Mouse (Mus musculus) heart, adult 2 months (tissue): ENCODE results near the gene Defb47. TPM values are rescaled to one million over a fixed set of nuclear protein-coding genes. Genes with fewer than 3 reads are reported as not detected.

Source experiments
- DNase-seq, 2 experiments: peaks; one replicate each; pipeline ENCODE4 v3.0.0; 2021
- H3K27ac ChIP-seq: fragments of 200-600 bp; 2 replicates; pipeline ENCODE4 v1.8.1; 2022
- H3K27me3 ChIP-seq: fragments of 200-500 bp; 2 replicates; pipeline ENCODE4 v1.6.1; 2012; ENCODE audit warnings: mild to moderate bottlenecking, low read length, inconsistent platforms, mixed read lengths; ENCODE audit not compliant: control insufficient read depth, insufficient read depth
- H3K36me3 ChIP-seq: fragments of 200-500 bp; 2 replicates; pipeline ENCODE4 v1.6.1; 2012; ENCODE audit warnings: low read length, inconsistent platforms; ENCODE audit not compliant: control insufficient read depth, insufficient read depth
- H3K4me1 ChIP-seq: fragments of 200-500 bp; 2 replicates; pipeline ENCODE4 v1.6.1; 2011; ENCODE audit warnings: low read length; ENCODE audit not compliant: control insufficient read depth, insufficient read depth
- H3K4me3 ChIP-seq: fragments of 200-600 bp; 2 replicates; pipeline ENCODE4 v1.8.1; 2022
- H3K79me2 ChIP-seq: fragments of 200-500 bp; replicated peaks from 2 replicates; pipeline ENCODE4 v1.6.1; 2012; ENCODE audit warnings: mild to moderate bottlenecking, inconsistent platforms, low read length, moderate library complexity, mixed read lengths; ENCODE audit not compliant: control insufficient read depth, insufficient read depth
- H3K9ac ChIP-seq: fragments of 200-500 bp; 2 replicates; pipeline ENCODE4 v1.6.1; 2012; ENCODE audit warnings: low read depth, mild to moderate bottlenecking, control low read depth, inconsistent platforms, low read length, mixed read lengths
- CTCF ChIP-seq: fragments of 200-600 bp; IDR thresholded peaks from 2 replicates; pipeline ENCODE4 v1.8.1; 2022; ENCODE audit warnings: antibody characterized with exemption, mild to moderate bottlenecking, moderate library complexity
- EP300 ChIP-seq: fragments of 200-500 bp; IDR thresholded peaks from 2 replicates; pipeline ENCODE4 v1.6.1; 2011; ENCODE audit warnings: low read depth, low read length, control low read depth; ENCODE audit not compliant: insufficient read depth
- POLR2A ChIP-seq: fragments of 200-500 bp; IDR thresholded peaks from 2 replicates; pipeline ENCODE4 v1.6.1; 2011; ENCODE audit warnings: mild to moderate bottlenecking, low read depth, low read length, control low read depth; ENCODE audit not compliant: insufficient read depth
- WGBS: fragments of 180-500 bp; shearing (Covaris S2); methylation state at CpG from one replicate; pipeline ENCODE4 v1.1.7; 2018; 5-methylcytosine and 5-hydroxymethylcytosine counted together
- intact Hi-C: fragments of 180-260 bp; cut with DNase I; formaldehyde crosslinking; loops from one replicate; pipeline ENCODE4 v1.15.1; 2025
- long read RNA-seq: library from polyadenylated mRNA; stranded (forward); transcript quantifications from one replicate; pipeline ENCODE4 v2.0.0, GENCODE M21; 2021
- polyA plus RNA-seq: library from polyadenylated mRNA; depleted of rRNA; stranded (reverse); fragments of >200 nt; gene quantifications from 2 replicates; pipeline ENCODE4 v1.2.3, GENCODE M21; 2012; rRNA removed
- total RNA-seq, 2 experiments: library from RNA; stranded (reverse); gene quantifications; 2 replicates each; pipeline ENCODE4 v1.2.3; 2021

Gene Defb47
- total RNA-seq (not detected), polyA plus RNA-seq (not detected in 2 replicates)
- long read RNA-seq, result 0 reads

- H3K4me3 ChIP-seq, result no peak within 1 kb of the TSS
- H3K36me3 ChIP-seq, result no peaks in the 10 kb centered on the region
- H3K27ac ChIP-seq, result no peak within 1 kb of the TSS
- no peaks in the 10 kb centered on the region for H3K79me2 ChIP-seq
- TF ChIP-seq POLR2A, result no peak
- no peak for TF ChIP-seq CTCF
- no peak for TF ChIP-seq EP300
- H3K27me3 ChIP-seq, result no peaks in the 10 kb centered on the region
- no peak within 1 kb of the TSS for H3K9ac ChIP-seq
- DNase-seq, result no peak
- H3K4me1 ChIP-seq, result no peaks in the 10 kb centered on the region
- WGBS, result 74% methylated on average over 8 of the region's 8 CpGs
- intact Hi-C loops, result no loop called here
These were observed at the start of gene Defb47 for GRCm38 (mm10) chr14:62997777-62998176. Defb47 (plus strand) TSS chr14:62998077.

GRCm38 (mm10) chr14:62956091-62956490 lies 41.8 kb upstream of the Defb47 start:
- no peak for DNase-seq
- no peak overlapping the region for H3K27ac ChIP-seq

DNA sequence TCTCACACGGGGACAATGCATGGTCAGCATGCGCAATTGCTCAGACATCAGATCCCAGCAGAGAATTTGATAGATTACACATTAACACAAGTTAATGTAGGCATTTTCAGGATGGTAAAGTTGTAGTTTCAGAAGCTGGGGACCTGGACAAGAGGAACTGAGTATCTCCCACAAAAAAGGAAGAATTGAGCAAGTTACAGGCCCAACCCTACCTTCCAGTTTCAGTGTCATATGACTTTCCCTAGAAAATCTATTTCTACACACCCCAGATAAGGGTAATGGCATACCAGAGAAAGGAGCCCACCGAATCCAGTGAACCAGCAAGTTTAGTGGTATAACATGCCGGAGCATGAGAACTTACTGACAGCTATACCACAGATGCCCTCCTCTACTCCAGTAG lies 34.2 kb upstream of the Defb47 start:
- TF ChIP-seq EP300, result no peak
- no peak for TF ChIP-seq CTCF
- no peak for TF ChIP-seq POLR2A
- Histone ChIP-seq H3K4me1 (no peaks in the 10 kb centered on the region), H3K79me2 (no peaks in the 10 kb centered on the region), H3K27me3 (no peaks in the 10 kb centered on the region), H3K36me3 (no peaks in the 10 kb centered on the region), H3K27ac (no peak overlapping the region), H3K4me3 (no peak overlapping the region), H3K9ac (no peak overlapping the region)
- intact Hi-C loops, result no loop called here
- DNase-seq, result no peak
- 78% methylated on average over 4 of the region's 4 CpGs for WGBS

More at GRCm38 (mm10) chr14:62956091-62956490, 41.8 kb upstream of the Defb47 start:
- H3K27me3 ChIP-seq, result no peaks in the 10 kb centered on the region
- no peak overlapping the region for H3K9ac ChIP-seq
- no peaks in the 10 kb centered on the region for H3K4me1 ChIP-seq
- no peak overlapping the region for H3K4me3 ChIP-seq
- no peaks in the 10 kb centered on the region for H3K79me2 ChIP-seq
- intact Hi-C loops, result no loop called here
- WGBS, result 64% methylated on average over 9 of the region's 9 CpGs
- H3K36me3 ChIP-seq, result no peaks in the 10 kb centered on the region
- no peak for TF ChIP-seq CTCF
- no peak for TF ChIP-seq POLR2A
- TF ChIP-seq EP300, result no peak

DNA sequence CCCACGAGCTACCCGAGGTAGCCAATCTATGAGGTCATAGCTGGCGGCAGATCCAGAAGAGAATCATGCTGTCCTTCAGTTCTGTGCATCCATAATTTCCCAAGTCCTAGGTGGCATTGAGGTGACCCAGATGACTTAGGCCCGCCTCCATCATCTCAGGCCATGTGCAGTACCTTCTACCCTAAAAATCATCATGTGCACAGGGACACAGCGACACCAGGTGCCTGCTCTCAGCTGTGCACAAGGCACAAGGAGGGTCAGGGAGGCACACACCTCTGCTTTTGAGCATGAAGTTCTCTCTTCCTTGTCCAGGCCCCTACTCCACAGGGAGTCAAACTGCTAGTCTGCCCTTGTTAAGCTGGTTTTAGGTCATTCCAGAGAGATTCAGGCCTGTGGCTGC lies 32.5 kb upstream of the Defb47 start:
- no peaks in the 10 kb centered on the region for H3K27me3 ChIP-seq
- TF ChIP-seq CTCF, result peak; percentile 29
- TF ChIP-seq EP300, result 0 out of 2 replicates have a peak, but pooled peaks have one; percentile 29
- no peak for TF ChIP-seq POLR2A
- H3K4me3 ChIP-seq, result no peak overlapping the region
- intact Hi-C loops, result no loop called here
- no peaks in the 10 kb centered on the region for H3K4me1 ChIP-seq
- no peak overlapping the region for H3K27ac ChIP-seq
- no peak overlapping the region for H3K9ac ChIP-seq
- no peaks in the 10 kb centered on the region for H3K36me3 ChIP-seq
- DNase-seq, result no peak
- WGBS, result 72% methylated on average over 5 of the region's 5 CpGs
- no peaks in the 10 kb centered on the region for H3K79me2 ChIP-seq

GRCm38 (mm10) chr14:62965811-62966520 lies 31.9 kb upstream of the Defb47 start:
- 18% methylated on average over 15 of the region's 15 CpGs for WGBS
- intact Hi-C loops, result no loop called here
- Histone ChIP-seq H3K79me2 (no peaks in the 10 kb centered on the region), H3K4me1 (no peaks in the 10 kb centered on the region), H3K9ac (peak overlapping the region; percentile 41; the same call in 1 of the 2 replicates), H3K36me3 (no peaks in the 10 kb centered on the region), H3K27ac (no peak overlapping the region), H3K27me3 (no peaks in the 10 kb centered on the region), H3K4me3 (peak overlapping the region; percentile 17)
- no peak for DNase-seq
- no peak for TF ChIP-seq POLR2A
- no peak for TF ChIP-seq CTCF
- TF ChIP-seq EP300, result no peak

DNA sequence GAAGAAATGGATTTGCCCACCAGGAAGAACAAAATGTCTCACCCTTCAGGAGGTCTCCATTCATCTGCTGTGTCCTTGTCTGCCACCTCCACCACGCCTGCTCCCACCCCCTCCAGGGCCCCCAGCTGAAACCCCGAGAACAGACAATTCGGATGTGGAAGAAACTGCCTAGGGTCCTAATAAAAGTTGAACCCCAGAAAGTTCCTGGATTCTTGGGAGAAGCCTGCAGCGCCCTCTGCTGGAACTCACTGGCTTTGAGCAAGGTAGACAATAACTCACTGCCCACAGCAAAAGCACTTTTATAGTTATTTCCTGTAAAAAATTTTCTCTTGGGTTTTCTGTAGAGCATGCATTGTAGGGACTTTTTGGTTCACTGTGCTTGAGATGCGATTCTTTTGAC lies 22.8 kb upstream of the Defb47 start:
- Histone ChIP-seq H3K79me2 (no peaks in the 10 kb centered on the region), H3K27me3 (no peaks in the 10 kb centered on the region), H3K36me3 (no peaks in the 10 kb centered on the region), H3K4me1 (no peaks in the 10 kb centered on the region), H3K9ac (no peak overlapping the region), H3K4me3 (no peak overlapping the region), H3K27ac (no peak overlapping the region)
- intact Hi-C loops, result loop anchor here (1.0 to 5.0 kb wide), 3 partner anchors 260 to 483 kb away; no protein-coding TSS in a partner anchor
- TF ChIP-seq CTCF (peak; percentile 90), POLR2A (no peak), EP300 (no peak)
- 21% methylated on average over 5 of the region's 5 CpGs for WGBS
- DNase-seq, result peak; percentile 53 to 80
